Mouse (Mus musculus): ENCODE measurements around the gene Tacc3.

DNA sequence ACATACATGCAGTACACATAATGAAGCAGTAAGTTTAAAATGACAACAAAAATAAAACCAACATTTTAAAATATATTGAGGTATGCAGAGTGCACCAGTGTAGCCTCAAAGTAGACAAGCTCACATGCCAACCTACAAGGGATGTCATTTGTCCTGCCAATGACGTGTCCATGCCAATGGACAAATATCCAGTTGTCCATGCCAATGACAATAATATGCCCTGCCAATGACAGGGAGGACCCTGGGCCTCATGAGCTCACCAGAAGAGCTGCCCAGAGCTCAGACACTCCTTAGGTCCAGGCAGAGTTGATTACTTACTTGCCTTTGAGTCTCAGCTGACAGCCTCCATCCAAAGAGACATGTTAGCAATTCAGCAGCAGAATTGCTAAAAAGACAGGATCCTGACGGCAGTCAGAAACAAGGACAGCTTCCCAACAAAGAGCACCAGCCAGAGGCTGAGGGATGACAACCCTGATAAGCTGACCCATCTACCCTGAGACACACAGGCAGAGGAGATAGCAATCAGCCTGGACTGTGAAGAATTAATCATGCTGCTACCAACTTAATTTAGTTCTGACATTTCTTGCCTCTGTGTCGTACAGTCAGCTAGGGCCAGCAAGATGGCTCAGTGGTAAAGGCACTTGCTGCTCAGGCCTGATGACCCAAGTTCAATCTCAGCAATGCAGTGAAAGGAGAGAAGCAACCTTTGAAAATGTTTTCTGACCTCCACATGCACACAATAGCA, 20.1 kb upstream of the Tacc3 start:
- TF ChIP-seq POLR2A (IDR thresholded peaks at IDR 0.05; ENCODE audit: insufficient read length, low read depth): no peak
- TF ChIP-seq MYOD1 (IDR thresholded peaks at IDR 0.05; ENCODE audit: control insufficient read depth in 1 of 3, insufficient read length in 2 of 3, low read depth in 2 of 3): no peak
- TF ChIP-seq SRF (IDR thresholded peaks at IDR 0.05; ENCODE audit: control insufficient read depth, insufficient read length, low read depth): no peak
